Mouse (Mus musculus): ENCODE measurements around the gene Cd4. TPM values are rescaled to one million over a fixed set of nuclear protein-coding genes. Genes with fewer than 3 reads are reported as not detected.

Gene Cd4
- total and polyA plus RNA-seq, 2 experiments from 2014 or later, result 0.25 to 2.8 TPM

- peak; percentile 97 for DNase-seq (ENCODE audit: low spot score)
- H3K27me3 ChIP-seq (ENCODE audit: insufficient read depth, low read length), result no peaks in the 10 kb centered on the region
- peak; percentile 79 for ATAC-seq (ENCODE audit: low FRiP score)
- no peak for TF ChIP-seq CTCF (IDR thresholded peaks at IDR 0.05)
- peaks cover 16% of the 10 kb centered on the region for H3K4me1 ChIP-seq (ENCODE audit: insufficient read depth, low read length)
- peaks cover 20% of the 10 kb centered on the region for H3K36me3 ChIP-seq (ENCODE audit: insufficient read depth, low read length)
- no peaks in the 10 kb centered on the region for H3K9me3 ChIP-seq (ENCODE audit: low read length)
- peak overlapping the region; percentile 99 for H3K4me2 ChIP-seq (ENCODE audit: low read depth, low read length, poor library complexity, severe bottlenecking)
- peak overlapping the region; percentile 100 for H3K27ac ChIP-seq (ENCODE audit: low read depth, low read length)
- peak overlapping the region; percentile 97 for H3K9ac ChIP-seq (replicated peaks; ENCODE audit: low read length, poor library complexity, severe bottlenecking)
- WGBS, result under 1% methylated on average over 44 of the region's 89 CpGs
- peak overlapping the region; percentile 68 for H3K4me3 ChIP-seq (ENCODE audit: low read depth, low read length)
Measured at GRCm38 (mm10) chr6:124917518-124918330, 29.7 kb upstream of the Cd4 start.

- H3K27ac ChIP-seq (ENCODE audit: low read depth, low read length), result peak overlapping the region; percentile 100
Measured at GRCm38 (mm10) chr6:124916695-124917517, 28.9 kb upstream of the Cd4 start.

GRCm38 (mm10) chr6:124915942-124916694, 28.1 kb upstream of the Cd4 start:
- WGBS, result under 1% methylated on average over 12 of the region's 12 CpGs
- DNase-seq (ENCODE audit: low spot score) (peak; percentile 47), ATAC-seq (ENCODE audit: low FRiP score) (no peak)
- no peaks in the 10 kb centered on the region for H3K9me3 ChIP-seq (ENCODE audit: low read length)
- peaks cover 22% of the 10 kb centered on the region for H3K36me3 ChIP-seq (ENCODE audit: insufficient read depth, low read length)
- H3K4me3 ChIP-seq (ENCODE audit: low read depth, low read length), result peak overlapping the region; percentile 68
- no peaks in the 10 kb centered on the region for H3K27me3 ChIP-seq (ENCODE audit: insufficient read depth, low read length)
- H3K9ac ChIP-seq (replicated peaks; ENCODE audit: low read length, poor library complexity, severe bottlenecking), result peak overlapping the region; percentile 97
- peak overlapping the region; percentile 100 for H3K27ac ChIP-seq (ENCODE audit: low read depth, low read length)
- TF ChIP-seq CTCF (IDR thresholded peaks at IDR 0.05), result no peak
- peak overlapping the region; percentile 99 for H3K4me2 ChIP-seq (ENCODE audit: low read depth, low read length, poor library complexity, severe bottlenecking)
- H3K4me1 ChIP-seq (ENCODE audit: insufficient read depth, low read length), result peaks cover 16% of the 10 kb centered on the region

More at GRCm38 (mm10) chr6:124916695-124917517, 28.9 kb upstream of the Cd4 start:
- peak overlapping the region; percentile 68 for H3K4me3 ChIP-seq (ENCODE audit: low read depth, low read length)
- H3K36me3 ChIP-seq (ENCODE audit: insufficient read depth, low read length), result peaks cover 22% of the 10 kb centered on the region
- under 1% methylated on average over 46 of the region's 67 CpGs for WGBS
- H3K9ac ChIP-seq (replicated peaks; ENCODE audit: low read length, poor library complexity, severe bottlenecking), result peak overlapping the region; percentile 97
- H3K27me3 ChIP-seq (ENCODE audit: insufficient read depth, low read length), result no peaks in the 10 kb centered on the region
- peaks cover 16% of the 10 kb centered on the region for H3K4me1 ChIP-seq (ENCODE audit: insufficient read depth, low read length)
- H3K9me3 ChIP-seq (ENCODE audit: low read length), result no peaks in the 10 kb centered on the region
- peak overlapping the region; percentile 99 for H3K4me2 ChIP-seq (ENCODE audit: low read depth, low read length, poor library complexity, severe bottlenecking)
- TF ChIP-seq CTCF (IDR thresholded peaks at IDR 0.05), result peak; percentile 67
- ATAC-seq (ENCODE audit: low FRiP score), result peak; percentile 71
- peak; percentile 86 for DNase-seq (ENCODE audit: low spot score)

- peak overlapping the region; percentile 68 for H3K4me3 ChIP-seq (ENCODE audit: low read depth, low read length)
- H3K9me3 ChIP-seq (ENCODE audit: low read length), result no peaks in the 10 kb centered on the region
- H3K36me3 ChIP-seq (ENCODE audit: insufficient read depth, low read length), result peaks cover 22% of the 10 kb centered on the region
- peak overlapping the region; percentile 97 for H3K9ac ChIP-seq (replicated peaks; ENCODE audit: low read length, poor library complexity, severe bottlenecking)
- WGBS, result 2% methylated on average over 22 of the region's 22 CpGs
- H3K4me1 ChIP-seq (ENCODE audit: insufficient read depth, low read length), result peaks cover 11% of the 10 kb centered on the region
- ATAC-seq (ENCODE audit: low FRiP score) (no peak), DNase-seq (ENCODE audit: low spot score) (no peak)
- H3K27me3 ChIP-seq (ENCODE audit: insufficient read depth, low read length), result no peaks in the 10 kb centered on the region
- TF ChIP-seq CTCF (IDR thresholded peaks at IDR 0.05), result no peak
- H3K27ac ChIP-seq (ENCODE audit: low read depth, low read length), result peak overlapping the region; percentile 100
- peak overlapping the region; percentile 99 for H3K4me2 ChIP-seq (ENCODE audit: low read depth, low read length, poor library complexity, severe bottlenecking)
Measured at GRCm38 (mm10) chr6:124915160-124915941, 27.3 kb upstream of the Cd4 start.

- ATAC-seq (ENCODE audit: low FRiP score) (no peak), DNase-seq (ENCODE audit: low spot score) (no peak)
- 75% methylated on average over 7 of the region's 7 CpGs for WGBS
- Histone ChIP-seq H3K9me3 (ENCODE audit: low read length) (no peaks in the 10 kb centered on the region), H3K27me3 (ENCODE audit: insufficient read depth, low read length) (no peaks in the 10 kb centered on the region), H3K27ac (ENCODE audit: low read depth, low read length) (0 out of 2 replicates have a peak overlapping the region, but pooled peaks have one; percentile 100), H3K4me3 (ENCODE audit: low read depth, low read length) (peak overlapping the region; percentile 68), H3K4me1 (ENCODE audit: insufficient read depth, low read length) (peaks cover 11% of the 10 kb centered on the region; the same call in 1 of the 2 replicates), H3K4me2 (ENCODE audit: low read depth, low read length, poor library complexity, severe bottlenecking) (peak overlapping the region; percentile 99), H3K9ac (replicated peaks; ENCODE audit: low read length, poor library complexity, severe bottlenecking) (0 out of 2 replicates have a peak overlapping the region, but pooled peaks have one; percentile 9), H3K36me3 (ENCODE audit: insufficient read depth, low read length) (peaks cover 22% of the 10 kb centered on the region)
- TF ChIP-seq CTCF (IDR thresholded peaks at IDR 0.05), result no peak
Measured at GRCm38 (mm10) chr6:124914511-124914910, 26.5 kb upstream of the Cd4 start.

Data from midbrain, postnatal 0 days (tissue).